Mouse (Mus musculus): ENCODE data around the gene 4931406P16Rik. TPM values are rescaled to one million over a fixed set of nuclear protein-coding genes. Genes with fewer than 3 reads are reported as not detected.
"Not testable (repeated sequence)": the region's sequence is repeated elsewhere in the genome, so short reads cannot be mapped to it uniquely, and the experiment has no call there.

Gene 4931406P16Rik
- 10 to 100 TPM; 89.3 to 90.7 TPM for total RNA-seq (2021)
- long read RNA-seq, experiment 1, full-length matches to known transcripts: 2 of 8 reads
- long read RNA-seq, experiment 1, partial matches to known transcripts: 1 of 8 reads
- long read RNA-seq, experiment 1, other reads (novel, unspliced or antisense): 5 of 8 reads
- long read RNA-seq, experiment 2, partial matches to known transcripts: 4 of 14 reads
- long read RNA-seq, experiment 2, other reads (novel, unspliced or antisense): 8 of 14 reads

GRCm38 (mm10) chr7:34313443-34313875 lies at the start of gene 4931406P16Rik:
Gene 4931406P16Rik, minus strand, starts transcription at chr7:34313551.
- peak in 1 of 2 experiments; percentile 68 for DNase-seq (ENCODE audit: low spot score in 2 of 2)

GRCm38 (mm10) chr7:34355629-34356028 lies 42.3 kb upstream of the 4931406P16Rik start:
- no peak for DNase-seq (ENCODE audit: low spot score in 2 of 2)

GRCm38 (mm10) chr7:34351997-34352396 lies 38.6 kb upstream of the 4931406P16Rik start:
- no peak for DNase-seq (ENCODE audit: low spot score in 2 of 2)

GRCm38 (mm10) chr7:34350166-34350565 lies 36.8 kb upstream of the 4931406P16Rik start:
- no peak for DNase-seq (ENCODE audit: low spot score in 2 of 2)

- DNase-seq (ENCODE audit: low spot score in 2 of 2): no peak
Measured at GRCm38 (mm10) chr7:34348011-34348410, 34.7 kb upstream of the 4931406P16Rik start.

GRCm38 (mm10) chr7:34347041-34347440 lies 33.7 kb upstream of the 4931406P16Rik start:
- DNase-seq (ENCODE audit: low spot score in 2 of 2): no peak

- DNase-seq (ENCODE audit: low spot score in 2 of 2): no peak
Measured at GRCm38 (mm10) chr7:34346505-34346904, 33.2 kb upstream of the 4931406P16Rik start.

- DNase-seq (ENCODE audit: low spot score in 2 of 2): no peak
Measured at GRCm38 (mm10) chr7:34342040-34342793, 28.9 kb upstream of the 4931406P16Rik start.

- no peak for DNase-seq (ENCODE audit: low spot score in 2 of 2)
Measured at GRCm38 (mm10) chr7:34340841-34341240, 27.5 kb upstream of the 4931406P16Rik start.

GRCm38 (mm10) chr7:34339164-34339489 lies 25.8 kb upstream of the 4931406P16Rik start:
- no peak for DNase-seq (ENCODE audit: low spot score in 2 of 2)

GRCm38 (mm10) chr7:34338445-34339163 lies 25.3 kb upstream of the 4931406P16Rik start:
- no peak for DNase-seq (ENCODE audit: low spot score in 2 of 2)

- no peak for DNase-seq (ENCODE audit: low spot score in 2 of 2)
Measured at GRCm38 (mm10) chr7:34337268-34337667, 23.9 kb upstream of the 4931406P16Rik start.

- DNase-seq (ENCODE audit: low spot score in 2 of 2): not testable (repeated sequence)
Measured at GRCm38 (mm10) chr7:34336545-34336944, 23.2 kb upstream of the 4931406P16Rik start.

- DNase-seq (ENCODE audit: low spot score in 2 of 2): no peak
Measured at GRCm38 (mm10) chr7:34327493-34327892, 14.1 kb upstream of the 4931406P16Rik start.

- no peak for DNase-seq (ENCODE audit: low spot score in 2 of 2)
Measured at GRCm38 (mm10) chr7:34324857-34325256, 11.5 kb upstream of the 4931406P16Rik start.

GRCm38 (mm10) chr7:34324005-34324404 lies 10.7 kb upstream of the 4931406P16Rik start:
- no peak for DNase-seq (ENCODE audit: low spot score in 2 of 2)

- DNase-seq (ENCODE audit: low spot score in 2 of 2): no peak
Measured at GRCm38 (mm10) chr7:34323351-34323750, 10.0 kb upstream of the 4931406P16Rik start.

GRCm38 (mm10) chr7:34321958-34322357 lies 8.6 kb upstream of the 4931406P16Rik start:
- no peak for DNase-seq (ENCODE audit: low spot score in 2 of 2)

GRCm38 (mm10) chr7:34321119-34321518 lies 7.8 kb upstream of the 4931406P16Rik start:
- DNase-seq (ENCODE audit: low spot score in 2 of 2): no peak

GRCm38 (mm10) chr7:34319957-34320356 lies 6.6 kb upstream of the 4931406P16Rik start:
- DNase-seq (ENCODE audit: low spot score in 2 of 2): no peak

GRCm38 (mm10) chr7:34319123-34319522 lies 5.8 kb upstream of the 4931406P16Rik start:
- DNase-seq (ENCODE audit: low spot score in 2 of 2): no peak

- no peak for DNase-seq (ENCODE audit: low spot score in 2 of 2)
Measured at GRCm38 (mm10) chr7:34317901-34318476, 4.6 kb upstream of the 4931406P16Rik start.

All from adrenal gland, postnatal 4 days (tissue).